Mouse (Mus musculus): Measurements from ENCODE around the gene Rsbn1l. TPM values are rescaled to one million over a fixed set of nuclear protein-coding genes. Genes with fewer than 3 reads are reported as not detected.
A peak's percentile ranks its signal among the peaks of the same experiment; 100 is the strongest.
"Not testable (repeated sequence)": the region's sequence is repeated elsewhere in the genome, so short reads cannot be mapped to it uniquely, and the experiment has no call there.

The Rsbn1l gene
- polyA plus RNA-seq, 1 experiment, result 2.2 TPM

- no peak for TF ChIP-seq POLR2A (IDR thresholded peaks at IDR 0.05; ENCODE audit: insufficient read length, low read depth)
- no peaks in the 10 kb centered on the region for H3K36me3 ChIP-seq (ENCODE audit: control insufficient read depth, insufficient read depth)
- H3ac ChIP-seq (ENCODE audit: control insufficient read depth, insufficient read length), result no peak overlapping the region
- peaks cover 99% of the 10 kb centered on the region for H3K79me2 ChIP-seq (ENCODE audit: control insufficient read depth, insufficient read depth)
- H3K4me3 ChIP-seq, result no peak overlapping the region
- H3K27me3 ChIP-seq (ENCODE audit: control insufficient read depth, insufficient read depth, insufficient read length), result no peaks in the 10 kb centered on the region
- peak overlapping the region; percentile 57 for H3K4me2 ChIP-seq (ENCODE audit: low read depth)
Observed at GRCm38 (mm10) chr5:20944961-20945748, 11.0 kb downstream of the Rsbn1l start.

GRCm38 (mm10) chr5:20943791-20944190, 12.4 kb downstream of the Rsbn1l start:
- H3ac ChIP-seq (ENCODE audit: control insufficient read depth, insufficient read length); H3K36me3 ChIP-seq (ENCODE audit: control insufficient read depth, insufficient read depth): not testable (repeated sequence)
- peaks cover 99% of the 10 kb centered on the region for H3K79me2 ChIP-seq (ENCODE audit: control insufficient read depth, insufficient read depth)

GRCm38 (mm10) chr5:20942523-20942922, 13.7 kb downstream of the Rsbn1l start:
- Histone ChIP-seq H3K36me3 (ENCODE audit: control insufficient read depth, insufficient read depth) (no peaks in the 10 kb centered on the region), H3K4me2 (ENCODE audit: low read depth) (no peak overlapping the region), H3ac (ENCODE audit: control insufficient read depth, insufficient read length) (no peak overlapping the region), H3K79me2 (ENCODE audit: control insufficient read depth, insufficient read depth) (peaks cover 99% of the 10 kb centered on the region), H3K4me3 (no peak overlapping the region), H3K27me3 (ENCODE audit: control insufficient read depth, insufficient read depth, insufficient read length) (no peaks in the 10 kb centered on the region)
- no peak for TF ChIP-seq MAX (IDR thresholded peaks at IDR 0.05; ENCODE audit: low read depth)
- no peak for TF ChIP-seq SRF (IDR thresholded peaks at IDR 0.05; ENCODE audit: control insufficient read depth, insufficient read length, low read depth)
- no peak for TF ChIP-seq USF1 (IDR thresholded peaks at IDR 0.05; ENCODE audit: low read depth)
- TF ChIP-seq E2F4 (IDR thresholded peaks at IDR 0.05; ENCODE audit: insufficient read depth), result no peak
- TF ChIP-seq TCF3 (IDR thresholded peaks at IDR 0.05; ENCODE audit: insufficient read length, low read depth), result no peak
- no peak for TF ChIP-seq POLR2AphosphoS2 (IDR thresholded peaks at IDR 0.05; ENCODE audit: insufficient read length, low read depth)
- no peak for TF ChIP-seq POLR2A (IDR thresholded peaks at IDR 0.05; ENCODE audit: insufficient read length, low read depth)

More at GRCm38 (mm10) chr5:20943791-20944190, 12.4 kb downstream of the Rsbn1l start:
- H3K4me3 ChIP-seq; H3K4me2 ChIP-seq (ENCODE audit: low read depth); H3K27me3 ChIP-seq (ENCODE audit: control insufficient read depth, insufficient read depth, insufficient read length): not testable (repeated sequence)

- H3K36me3 ChIP-seq (ENCODE audit: control insufficient read depth, insufficient read depth), result no peaks in the 10 kb centered on the region
Observed at GRCm38 (mm10) chr5:20941205-20941604, 15.0 kb downstream of the Rsbn1l start.

GRCm38 (mm10) chr5:20940696-20941095, 15.5 kb downstream of the Rsbn1l start:
- H3K36me3 ChIP-seq (ENCODE audit: control insufficient read depth, insufficient read depth), result no peaks in the 10 kb centered on the region
- no peak overlapping the region for H3K4me2 ChIP-seq (ENCODE audit: low read depth)
- no peak for TF ChIP-seq POLR2A (IDR thresholded peaks at IDR 0.05; ENCODE audit: insufficient read length, low read depth)
- TF ChIP-seq MAX (IDR thresholded peaks at IDR 0.05; ENCODE audit: low read depth), result no peak
- TF ChIP-seq MYOG (IDR thresholded peaks at IDR 0.05; ENCODE audit: control insufficient read depth in 1 of 3, insufficient read depth in 1 of 3, insufficient read length in 2 of 3, low read depth in 2 of 3), result no peak
- no peak for TF ChIP-seq SRF (IDR thresholded peaks at IDR 0.05; ENCODE audit: control insufficient read depth, insufficient read length, low read depth)
- TF ChIP-seq TCF12 (IDR thresholded peaks at IDR 0.05; ENCODE audit: insufficient read depth, poor library complexity, severe bottlenecking), result no peak
- no peak for TF ChIP-seq TCF3 (IDR thresholded peaks at IDR 0.05; ENCODE audit: insufficient read length, low read depth)
- no peak for TF ChIP-seq E2F4 (IDR thresholded peaks at IDR 0.05; ENCODE audit: insufficient read depth)
- no peak for TF ChIP-seq MYOD1 (IDR thresholded peaks at IDR 0.05; ENCODE audit: control insufficient read depth in 1 of 3, insufficient read length in 2 of 3, low read depth in 2 of 3)
- no peak for TF ChIP-seq USF1 (IDR thresholded peaks at IDR 0.05; ENCODE audit: low read depth)
- no peak for TF ChIP-seq REST (IDR thresholded peaks at IDR 0.05; ENCODE audit: insufficient read depth, insufficient read length)
- TF ChIP-seq CEBPB (IDR thresholded peaks at IDR 0.05; ENCODE audit: insufficient read depth, poor library complexity, severe bottlenecking), result no peak
- TF ChIP-seq POLR2AphosphoS2 (IDR thresholded peaks at IDR 0.05; ENCODE audit: insufficient read length, low read depth), result no peak

More at GRCm38 (mm10) chr5:20941205-20941604, 15.0 kb downstream of the Rsbn1l start:
- no peaks in the 10 kb centered on the region for H3K27me3 ChIP-seq (ENCODE audit: control insufficient read depth, insufficient read depth, insufficient read length)
- peaks cover 95% of the 10 kb centered on the region for H3K79me2 ChIP-seq (ENCODE audit: control insufficient read depth, insufficient read depth)
- no peak for TF ChIP-seq MYOG (IDR thresholded peaks at IDR 0.05; ENCODE audit: control insufficient read depth in 1 of 3, insufficient read depth in 1 of 3, insufficient read length in 2 of 3, low read depth in 2 of 3)
- no peak for TF ChIP-seq POLR2AphosphoS2 (IDR thresholded peaks at IDR 0.05; ENCODE audit: insufficient read length, low read depth)
- TF ChIP-seq TCF3 (IDR thresholded peaks at IDR 0.05; ENCODE audit: insufficient read length, low read depth), result no peak
- TF ChIP-seq TCF12 (IDR thresholded peaks at IDR 0.05; ENCODE audit: insufficient read depth, poor library complexity, severe bottlenecking), result no peak
- TF ChIP-seq CEBPB (IDR thresholded peaks at IDR 0.05; ENCODE audit: insufficient read depth, poor library complexity, severe bottlenecking), result no peak
- no peak for TF ChIP-seq MYOD1 (IDR thresholded peaks at IDR 0.05; ENCODE audit: control insufficient read depth in 1 of 3, insufficient read length in 2 of 3, low read depth in 2 of 3)
- no peak overlapping the region for H3ac ChIP-seq (ENCODE audit: control insufficient read depth, insufficient read length)
- H3K4me3 ChIP-seq, result no peak overlapping the region
- H3K4me2 ChIP-seq (ENCODE audit: low read depth), result no peak overlapping the region

More at GRCm38 (mm10) chr5:20940696-20941095, 15.5 kb downstream of the Rsbn1l start:
- Histone ChIP-seq H3K79me2 (ENCODE audit: control insufficient read depth, insufficient read depth) (peaks cover 95% of the 10 kb centered on the region), H3K4me3 (no peak overlapping the region), H3K27me3 (ENCODE audit: control insufficient read depth, insufficient read depth, insufficient read length) (no peaks in the 10 kb centered on the region), H3ac (ENCODE audit: control insufficient read depth, insufficient read length) (no peak overlapping the region)

Data from myocyte (in vitro differentiated cells).